Mouse (Mus musculus): ENCODE measurements around the gene Tfb1m. TPM values are rescaled to one million over a fixed set of nuclear protein-coding genes. Genes with fewer than 3 reads are reported as not detected.

Gene Tfb1m
- total and polyA plus RNA-seq, 2 experiments from 2014 or later, result 7.9 to 10.9 TPM

GRCm38 (mm10) chr17:3500076-3500475, 57.5 kb downstream of the Tfb1m start:
- no peak for TF ChIP-seq CTCF (IDR thresholded peaks at IDR 0.05; ENCODE audit: low read depth)
- DNase-seq (ENCODE audit: low spot score) (no peak), ATAC-seq (no peak)
- no peaks in the 10 kb centered on the region for H3K9me3 ChIP-seq (ENCODE audit: low read length)
- H3K4me3 ChIP-seq (ENCODE audit: low read length), result no peak overlapping the region
- WGBS, result 96% methylated on average over 6 of the region's 6 CpGs
- H3K27me3 ChIP-seq (ENCODE audit: insufficient read depth, low read length), result no peaks in the 10 kb centered on the region
- H3K4me2 ChIP-seq (ENCODE audit: low read depth, low read length), result no peak overlapping the region
- no peaks in the 10 kb centered on the region for H3K4me1 ChIP-seq (ENCODE audit: insufficient read depth, low read length)
- no peaks in the 10 kb centered on the region for H3K36me3 ChIP-seq (ENCODE audit: insufficient read depth, low read length)
- no peak overlapping the region for H3K9ac ChIP-seq (replicated peaks; ENCODE audit: low read length)
- H3K27ac ChIP-seq, result no peak overlapping the region

GRCm38 (mm10) chr17:3499468-3499867, 58.1 kb downstream of the Tfb1m start:
- Histone ChIP-seq H3K36me3 (ENCODE audit: insufficient read depth, low read length) (no peaks in the 10 kb centered on the region), H3K27me3 (ENCODE audit: insufficient read depth, low read length) (no peaks in the 10 kb centered on the region), H3K4me2 (ENCODE audit: low read depth, low read length) (no peak overlapping the region), H3K9ac (replicated peaks; ENCODE audit: low read length) (no peak overlapping the region), H3K27ac (no peak overlapping the region), H3K4me3 (ENCODE audit: low read length) (no peak overlapping the region), H3K9me3 (ENCODE audit: low read length) (no peaks in the 10 kb centered on the region), H3K4me1 (ENCODE audit: insufficient read depth, low read length) (no peaks in the 10 kb centered on the region)
- no peak for TF ChIP-seq CTCF (IDR thresholded peaks at IDR 0.05; ENCODE audit: low read depth)
- ATAC-seq, result no peak
- 94% methylated on average over 8 of the region's 8 CpGs for WGBS
- no peak for DNase-seq (ENCODE audit: low spot score)

- no peak overlapping the region for H3K9ac ChIP-seq (replicated peaks; ENCODE audit: low read length)
- H3K4me2 ChIP-seq (ENCODE audit: low read depth, low read length), result no peak overlapping the region
- H3K4me3 ChIP-seq (ENCODE audit: low read length), result no peak overlapping the region
- ATAC-seq (no peak), DNase-seq (ENCODE audit: low spot score) (no peak)
- no peak overlapping the region for H3K27ac ChIP-seq
- WGBS, result 91% methylated on average over 3 of the region's 3 CpGs
- H3K9me3 ChIP-seq (ENCODE audit: low read length), result no peaks in the 10 kb centered on the region
- H3K4me1 ChIP-seq (ENCODE audit: insufficient read depth, low read length), result no peaks in the 10 kb centered on the region
- no peaks in the 10 kb centered on the region for H3K36me3 ChIP-seq (ENCODE audit: insufficient read depth, low read length)
- TF ChIP-seq CTCF (IDR thresholded peaks at IDR 0.05; ENCODE audit: low read depth), result no peak
- no peaks in the 10 kb centered on the region for H3K27me3 ChIP-seq (ENCODE audit: insufficient read depth, low read length)
Observed at GRCm38 (mm10) chr17:3498580-3498979, 59.0 kb downstream of the Tfb1m start.

GRCm38 (mm10) chr17:3498086-3498485, 59.5 kb downstream of the Tfb1m start:
- H3K36me3 ChIP-seq (ENCODE audit: insufficient read depth, low read length), result no peaks in the 10 kb centered on the region
- TF ChIP-seq CTCF (IDR thresholded peaks at IDR 0.05; ENCODE audit: low read depth), result peak; percentile 71
- no peak for ATAC-seq

GRCm38 (mm10) chr17:3496080-3496479, 61.5 kb downstream of the Tfb1m start:
- ATAC-seq (no peak), DNase-seq (ENCODE audit: low spot score) (no peak)
- TF ChIP-seq CTCF (IDR thresholded peaks at IDR 0.05; ENCODE audit: low read depth), result no peak
- Histone ChIP-seq H3K4me3 (ENCODE audit: low read length) (no peak overlapping the region), H3K9ac (replicated peaks; ENCODE audit: low read length) (no peak overlapping the region), H3K4me1 (ENCODE audit: insufficient read depth, low read length) (no peaks in the 10 kb centered on the region), H3K36me3 (ENCODE audit: insufficient read depth, low read length) (no peaks in the 10 kb centered on the region), H3K27ac (no peak overlapping the region), H3K9me3 (ENCODE audit: low read length) (no peaks in the 10 kb centered on the region), H3K27me3 (ENCODE audit: insufficient read depth, low read length) (no peaks in the 10 kb centered on the region), H3K4me2 (ENCODE audit: low read depth, low read length) (no peak overlapping the region)
- 81% methylated on average over 3 of the region's 3 CpGs for WGBS

More at GRCm38 (mm10) chr17:3498086-3498485, 59.5 kb downstream of the Tfb1m start:
- WGBS, result 28% methylated on average over 3 of the region's 3 CpGs
- DNase-seq (ENCODE audit: low spot score), result peak; percentile 63
- Histone ChIP-seq H3K4me1 (ENCODE audit: insufficient read depth, low read length) (no peaks in the 10 kb centered on the region), H3K9ac (replicated peaks; ENCODE audit: low read length) (no peak overlapping the region), H3K9me3 (ENCODE audit: low read length) (no peaks in the 10 kb centered on the region), H3K27me3 (ENCODE audit: insufficient read depth, low read length) (no peaks in the 10 kb centered on the region), H3K27ac (no peak overlapping the region), H3K4me3 (ENCODE audit: low read length) (no peak overlapping the region), H3K4me2 (ENCODE audit: low read depth, low read length) (no peak overlapping the region)

GRCm38 (mm10) chr17:3495576-3495975, 62.0 kb downstream of the Tfb1m start:
- H3K27me3 ChIP-seq (ENCODE audit: insufficient read depth, low read length), result no peaks in the 10 kb centered on the region
- H3K4me1 ChIP-seq (ENCODE audit: insufficient read depth, low read length), result no peaks in the 10 kb centered on the region
- H3K4me2 ChIP-seq (ENCODE audit: low read depth, low read length), result no peak overlapping the region
- DNase-seq (ENCODE audit: low spot score), result no peak
- no peak for TF ChIP-seq CTCF (IDR thresholded peaks at IDR 0.05; ENCODE audit: low read depth)
- H3K36me3 ChIP-seq (ENCODE audit: insufficient read depth, low read length), result no peaks in the 10 kb centered on the region
- H3K27ac ChIP-seq, result no peak overlapping the region
- H3K4me3 ChIP-seq (ENCODE audit: low read length), result no peak overlapping the region
- no peaks in the 10 kb centered on the region for H3K9me3 ChIP-seq (ENCODE audit: low read length)
- H3K9ac ChIP-seq (replicated peaks; ENCODE audit: low read length), result no peak overlapping the region
- WGBS, result 72% methylated on average over 2 of the region's 2 CpGs
- ATAC-seq, result no peak

- no peak for ATAC-seq
- Histone ChIP-seq H3K36me3 (ENCODE audit: insufficient read depth, low read length) (no peaks in the 10 kb centered on the region), H3K9ac (replicated peaks; ENCODE audit: low read length) (no peak overlapping the region), H3K4me2 (ENCODE audit: low read depth, low read length) (no peak overlapping the region), H3K4me3 (ENCODE audit: low read length) (no peak overlapping the region), H3K4me1 (ENCODE audit: insufficient read depth, low read length) (no peaks in the 10 kb centered on the region), H3K27me3 (ENCODE audit: insufficient read depth, low read length) (no peaks in the 10 kb centered on the region), H3K9me3 (ENCODE audit: low read length) (no peaks in the 10 kb centered on the region), H3K27ac (no peak overlapping the region)
- TF ChIP-seq CTCF (IDR thresholded peaks at IDR 0.05; ENCODE audit: low read depth), result no peak
- WGBS, result 67% methylated on average over 6 of the region's 6 CpGs
- DNase-seq (ENCODE audit: low spot score), result no peak
Observed at GRCm38 (mm10) chr17:3491667-3492066, 65.9 kb downstream of the Tfb1m start.
